Mouse (Mus musculus) hindbrain, embryonic 14.5 days (tissue): ENCODE results near the gene Tmc6. TPM values are rescaled to one million over a fixed set of nuclear protein-coding genes. Genes with fewer than 3 reads are reported as not detected.

ENCODE experiments used
- ATAC-seq: fragments of 200-750 bp; cut with Nextera tagmentation; 2 replicates; pipeline ENCODE4 v1.8.0; 2017; ENCODE audit warnings: moderate number of reproducible peaks, mild to moderate bottlenecking, moderate TSS enrichment, moderate library complexity; ENCODE audit not compliant: low FRiP score
- DNase-seq: peaks from one replicate; pipeline ENCODE4 v3.0.0-alpha.2; 2015; ENCODE audit warnings: low spot score
- H3K27ac ChIP-seq: fragments of 300-500 bp; sonication (generic); 2 replicates; pipeline ENCODE4 v1.5.1; 2014; ENCODE audit warnings: mild to moderate bottlenecking, moderate library complexity
- H3K27me3 ChIP-seq: fragments of 300-500 bp; sonication (generic); 2 replicates; pipeline ENCODE4 v1.6.1; 2014; ENCODE audit warnings: mild to moderate bottlenecking, low read length, mixed read lengths; ENCODE audit not compliant: control insufficient read depth, insufficient read depth
- H3K36me3 ChIP-seq: fragments of 300-500 bp; sonication (generic); replicated peaks from 2 replicates; pipeline ENCODE4 v1.6.1; 2014; ENCODE audit not compliant: control insufficient read depth, insufficient read depth
- H3K4me1 ChIP-seq: fragments of 300-500 bp; sonication (generic); replicated peaks from 2 replicates; pipeline ENCODE4 v1.6.1; 2014; ENCODE audit warnings: antibody characterized with exemption, low read length, mixed read lengths; ENCODE audit not compliant: control insufficient read depth, insufficient read depth
- H3K4me2 ChIP-seq: fragments of 300-500 bp; sonication (generic); replicated peaks from 2 replicates; pipeline ENCODE4 v1.6.1; 2014; ENCODE audit warnings: mild to moderate bottlenecking, moderate library complexity
- H3K4me3 ChIP-seq: fragments of 300-500 bp; sonication (generic); replicated peaks from 2 replicates; pipeline ENCODE4 v1.5.1; 2014; ENCODE audit warnings: mild to moderate bottlenecking, low read length
- H3K9ac ChIP-seq: fragments of 300-500 bp; sonication (generic); 2 replicates; pipeline ENCODE4 v1.6.1; 2014
- H3K9me3 ChIP-seq: fragments of 300-500 bp; sonication (generic); 2 replicates; pipeline ENCODE4 v1.6.1; 2016; ENCODE audit warnings: low read length; ENCODE audit not compliant: control insufficient read depth
- WGBS: fragments of 180-500 bp; shearing (Covaris S2); extraction: QIAGEN DNeasy Blood & Tissue Kit; methylation state at CpG from one replicate; pipeline ENCODE4 v1.1.7; 2014; 5-methylcytosine and 5-hydroxymethylcytosine counted together
- polyA plus RNA-seq: library from polyadenylated mRNA; unstranded; fragments of >200 nt; fragmentation: Nextera tagmentation; extraction: Ambion mirVana; gene quantifications from 2 replicates; pipeline ENCODE4 v1.2.1, GENCODE M21; 2014

Tmc6 gene
- polyA plus RNA-seq, 1 experiment from 2014 or later: 4.9 TPM

- WGBS: 65% methylated on average over 12 of the region's 12 CpGs
- H3K9me3 ChIP-seq: no peaks in the 10 kb centered on the region
- peak overlapping the region; percentile 74 for H3K27ac ChIP-seq
- peak overlapping the region; percentile 54; the same call in 1 of the 2 replicates for H3K4me2 ChIP-seq
- peak overlapping the region; percentile 40 for H3K9ac ChIP-seq
- H3K4me3 ChIP-seq: no peak overlapping the region
- H3K4me1 ChIP-seq: peaks cover 27% of the 10 kb centered on the region
- no peak for DNase-seq
- peaks cover 31% of the 10 kb centered on the region for H3K27me3 ChIP-seq
- ATAC-seq: no peak
- no peaks in the 10 kb centered on the region for H3K36me3 ChIP-seq
These were observed 3.1 kb downstream of the Tmc6 start for GRCm38 (mm10) chr11:117778851-117779433.

GRCm38 (mm10) chr11:117778031-117778430 lies 4.0 kb downstream of the Tmc6 start:
- Histone ChIP-seq H3K4me3 (no peak overlapping the region), H3K27me3 (peaks cover 28% of the 10 kb centered on the region)
- WGBS: 91% methylated on average over 11 of the region's 11 CpGs

GRCm38 (mm10) chr11:117777111-117777510 lies 4.9 kb downstream of the Tmc6 start:
- DNase-seq (no peak), ATAC-seq (no peak)
- Histone ChIP-seq H3K9ac (no peak overlapping the region), H3K27ac (no peak overlapping the region), H3K4me2 (no peak overlapping the region), H3K4me3 (no peak overlapping the region), H3K4me1 (peaks cover 20% of the 10 kb centered on the region), H3K9me3 (no peaks in the 10 kb centered on the region), H3K27me3 (peaks cover 23% of the 10 kb centered on the region), H3K36me3 (no peaks in the 10 kb centered on the region)
- WGBS: 86% methylated on average over 5 of the region's 5 CpGs

More at GRCm38 (mm10) chr11:117778031-117778430, 4.0 kb downstream of the Tmc6 start:
- Histone ChIP-seq H3K4me1 (peaks cover 22% of the 10 kb centered on the region), H3K9me3 (no peaks in the 10 kb centered on the region), H3K27ac (no peak overlapping the region), H3K4me2 (no peak overlapping the region), H3K36me3 (no peaks in the 10 kb centered on the region), H3K9ac (no peak overlapping the region)
- ATAC-seq (no peak), DNase-seq (no peak)

GRCm38 (mm10) chr11:117776085-117776792 lies 5.8 kb downstream of the Tmc6 start:
- peaks cover 20% of the 10 kb centered on the region for H3K4me1 ChIP-seq

GRCm38 (mm10) chr11:117775540-117775939 lies 6.5 kb downstream of the Tmc6 start:
- no peak overlapping the region for H3K9ac ChIP-seq
- no peak overlapping the region for H3K4me3 ChIP-seq
- H3K27me3 ChIP-seq: peaks cover 8% of the 10 kb centered on the region
- ATAC-seq: no peak
- no peaks in the 10 kb centered on the region for H3K9me3 ChIP-seq
- no peak overlapping the region for H3K27ac ChIP-seq
- H3K4me1 ChIP-seq: peaks cover 16% of the 10 kb centered on the region
- WGBS: 92% methylated on average over 11 of the region's 13 CpGs
- DNase-seq: no peak
- H3K4me2 ChIP-seq: no peak overlapping the region
- H3K36me3 ChIP-seq: no peaks in the 10 kb centered on the region

More at GRCm38 (mm10) chr11:117776085-117776792, 5.8 kb downstream of the Tmc6 start:
- peaks cover 15% of the 10 kb centered on the region for H3K27me3 ChIP-seq
- H3K4me3 ChIP-seq: no peak overlapping the region
- no peaks in the 10 kb centered on the region for H3K9me3 ChIP-seq
- H3K4me2 ChIP-seq: no peak overlapping the region
- H3K27ac ChIP-seq: no peak overlapping the region
- H3K9ac ChIP-seq: no peak overlapping the region
- H3K36me3 ChIP-seq: no peaks in the 10 kb centered on the region
- no peak for ATAC-seq
- no peak for DNase-seq
- 90% methylated on average over 14 of the region's 14 CpGs for WGBS

- Histone ChIP-seq H3K9me3 (no peaks in the 10 kb centered on the region), H3K4me3 (no peak overlapping the region), H3K36me3 (no peaks in the 10 kb centered on the region), H3K27me3 (peaks cover 2% of the 10 kb centered on the region; the same call in 1 of the 2 replicates), H3K27ac (no peak overlapping the region), H3K4me1 (peaks cover 14% of the 10 kb centered on the region), H3K4me2 (no peak overlapping the region), H3K9ac (no peak overlapping the region)
- ATAC-seq (no peak), DNase-seq (no peak)
- WGBS: 92% methylated on average over 10 of the region's 10 CpGs
These were observed 7.1 kb downstream of the Tmc6 start for GRCm38 (mm10) chr11:117774925-117775324.

- DNase-seq: no peak
- Histone ChIP-seq H3K9me3 (no peaks in the 10 kb centered on the region), H3K9ac (no peak overlapping the region), H3K4me1 (0 out of 2 replicates have a peak, but pooled peaks cover 3% of the 10 kb centered on the region), H3K27ac (no peak overlapping the region), H3K27me3 (no peaks in the 10 kb centered on the region), H3K4me2 (no peak overlapping the region), H3K4me3 (no peak overlapping the region), H3K36me3 (no peaks in the 10 kb centered on the region)
- no peak for ATAC-seq
- WGBS: 93% methylated on average over 7 of the region's 7 CpGs
These were observed 9.6 kb downstream of the Tmc6 start for GRCm38 (mm10) chr11:117772352-117772751.

GRCm38 (mm10) chr11:117770407-117770806 lies 11.6 kb downstream of the Tmc6 start:
- Histone ChIP-seq H3K27ac (no peak overlapping the region), H3K36me3 (peaks cover 16% of the 10 kb centered on the region), H3K4me2 (no peak overlapping the region), H3K27me3 (no peaks in the 10 kb centered on the region), H3K4me1 (0 out of 2 replicates have a peak, but pooled peaks cover 3% of the 10 kb centered on the region), H3K9me3 (no peaks in the 10 kb centered on the region), H3K9ac (no peak overlapping the region), H3K4me3 (no peak overlapping the region)
- WGBS: 76% methylated on average over 10 of the region's 10 CpGs
- no peak for DNase-seq
- no peak for ATAC-seq

- no peak for ATAC-seq
These were observed 12.3 kb downstream of the Tmc6 start for GRCm38 (mm10) chr11:117769683-117770047.

More at GRCm38 (mm10) chr11:117769683-117770047, 12.3 kb downstream of the Tmc6 start:
- no peaks in the 10 kb centered on the region for H3K9me3 ChIP-seq
- no peaks in the 10 kb centered on the region for H3K27me3 ChIP-seq
- 47% methylated on average over 7 of the region's 7 CpGs for WGBS
- no peak for DNase-seq
- H3K9ac ChIP-seq: no peak overlapping the region
- no peak overlapping the region for H3K4me2 ChIP-seq
- H3K36me3 ChIP-seq: peaks cover 23% of the 10 kb centered on the region
- H3K27ac ChIP-seq: no peak overlapping the region; the same call in 1 of the 2 replicates
- 0 out of 2 replicates have a peak, but pooled peaks cover 3% of the 10 kb centered on the region for H3K4me1 ChIP-seq
- no peak overlapping the region for H3K4me3 ChIP-seq
